Mouse (Mus musculus): Measurements from ENCODE around the gene Dyrk2.

- TF ChIP-seq CTCF (IDR thresholded peaks at IDR 0.05 in 2 of 3, conservative IDR thresholded peaks at IDR 0.05 in 1 of 3; ENCODE audit: control insufficient read depth in 1 of 3, insufficient read depth in 1 of 3, low read depth in 2 of 3, low read length in 3 of 3, poor library complexity in 1 of 3, severe bottlenecking in 1 of 3) (no peak), EP300 (IDR thresholded peaks at IDR 0.05; ENCODE audit: low read depth in 1 of 2, low read length in 2 of 2) (no peak), MAZ (IDR thresholded peaks at IDR 0.05; ENCODE audit: low read depth, low read length) (no peak), MAFK (IDR thresholded peaks at IDR 0.05; ENCODE audit: borderline replicate concordance, low read depth, low read length) (no peak), MAX (IDR thresholded peaks at IDR 0.05; ENCODE audit: low read length) (no peak), HCFC1 (IDR thresholded peaks at IDR 0.05; ENCODE audit: low read depth, low read length) (no peak), ETS1 (IDR thresholded peaks at IDR 0.05; ENCODE audit: low read depth, low read length) (no peak)
These were observed 38.8 kb downstream of the Dyrk2 start for GRCm38 (mm10) chr10:118831190-118831589.
